Mouse (Mus musculus): ENCODE data around the gene Ilf2.

DNA sequence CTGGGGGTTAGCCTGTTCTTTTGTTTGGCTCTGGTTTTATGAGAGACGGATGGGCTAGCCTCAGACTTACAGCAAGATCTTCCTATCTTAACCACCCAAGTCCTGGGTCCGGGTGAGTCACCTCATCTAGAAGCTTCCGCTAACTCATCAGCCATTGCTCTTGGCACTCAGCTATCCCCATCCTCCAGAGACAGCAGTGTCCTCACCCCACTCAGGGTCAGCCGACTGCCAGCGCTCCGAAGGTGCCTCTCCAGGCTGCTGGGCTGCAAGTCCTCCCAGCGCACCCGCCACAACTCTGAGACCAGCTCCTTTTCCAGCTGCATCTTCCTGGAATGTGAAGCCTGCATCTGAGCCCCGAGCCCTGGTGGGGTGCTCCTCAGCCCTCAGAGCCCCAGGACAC, 16.2 kb upstream of the Ilf2 start:
- no peak for TF ChIP-seq POLR2A (IDR thresholded peaks at IDR 0.05; ENCODE audit: insufficient read depth, low read depth, low read length)
- no peak for TF ChIP-seq CTCF (IDR thresholded peaks at IDR 0.05)
